Mouse (Mus musculus): ENCODE measurements around the gene Chic1. TPM values are rescaled to one million over a fixed set of nuclear protein-coding genes. Genes with fewer than 3 reads are reported as not detected.
A peak's percentile ranks its signal among the peaks of the same experiment; 100 is the strongest.

Gene Chic1
- polyA plus RNA-seq, 2 experiments = 0.23 to 0.26 TPM

GRCm38 (mm10) chrX:103325900-103326299 is 30.4 kb upstream of the Chic1 start:
- no peaks in the 10 kb centered on the region for H3K36me3 ChIP-seq (replicated peaks; ENCODE audit: control insufficient read depth, insufficient read depth, low read depth)
- ATAC-seq (ENCODE audit: insufficient read depth) = no peak
- H3K4me2 ChIP-seq (ENCODE audit: low read depth) = no peak overlapping the region
- DNase-seq (ENCODE audit: low read depth in 3 of 3, low spot score in 3 of 3) = no peak
- H3K27me3 ChIP-seq (ENCODE audit: control insufficient read depth, insufficient read depth, low read length) = peaks cover 22% of the 10 kb centered on the region
- no peaks in the 10 kb centered on the region for H3K4me1 ChIP-seq (replicated peaks; ENCODE audit: control insufficient read depth in 2 of 2, insufficient read depth in 2 of 2, low read length in 1 of 2)
- H3K9ac ChIP-seq (replicated peaks) = no peak overlapping the region
- 33% methylated on average over 3 of the region's 3 CpGs for WGBS (ENCODE audit: insufficient replicate concordance)
- H3K9me3 ChIP-seq (ENCODE audit: control insufficient read depth, low read length) = no peaks in the 10 kb centered on the region
- TF ChIP-seq CTCF (IDR thresholded peaks at IDR 0.05; ENCODE audit: low read depth) (no peak), EP300 (IDR thresholded peaks at IDR 0.05; ENCODE audit: low read depth) (no peak)
- no peak overlapping the region for H3K4me3 ChIP-seq (ENCODE audit: insufficient read depth in 1 of 2, low read depth in 2 of 2, low read length in 2 of 2)
- H3K27ac ChIP-seq = no peak overlapping the region

DNA sequence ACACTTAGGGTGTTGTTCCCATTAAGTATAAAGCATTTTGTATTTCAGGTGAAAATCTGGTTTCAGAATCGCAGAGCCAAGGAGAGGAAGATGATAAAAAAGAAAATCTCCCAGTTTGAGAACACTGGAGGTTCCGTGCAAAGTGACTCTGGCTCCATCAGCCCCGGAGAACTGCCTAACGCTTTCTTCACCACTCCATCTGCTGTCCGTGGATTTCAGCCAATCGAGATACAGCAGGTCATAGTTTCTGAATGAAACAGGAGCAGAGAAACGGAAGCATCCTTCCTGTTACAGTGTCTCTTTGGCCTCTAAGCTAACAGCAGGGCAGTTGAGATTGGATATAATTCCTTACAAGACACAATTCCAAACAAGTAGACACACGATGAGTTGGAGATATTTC is 26.9 kb upstream of the Chic1 start:
- WGBS (ENCODE audit: insufficient replicate concordance) = 53% methylated on average over 8 of the region's 8 CpGs

GRCm38 (mm10) chrX:103331125-103331858 is 25.0 kb upstream of the Chic1 start:
- no peak for TF ChIP-seq EP300 (IDR thresholded peaks at IDR 0.05; ENCODE audit: low read depth)
- no peak for TF ChIP-seq CTCF (IDR thresholded peaks at IDR 0.05; ENCODE audit: low read depth)
- H3K4me3 ChIP-seq (ENCODE audit: insufficient read depth in 1 of 2, low read depth in 2 of 2, low read length in 2 of 2) = no peak overlapping the region
- no peaks in the 10 kb centered on the region for H3K27me3 ChIP-seq (ENCODE audit: control insufficient read depth, insufficient read depth, low read length)
- DNase-seq (ENCODE audit: low read depth in 3 of 3, low spot score in 3 of 3) = no peak
- H3K27ac ChIP-seq = no peak overlapping the region
- no peak overlapping the region for H3K4me2 ChIP-seq (ENCODE audit: low read depth)
- no peaks in the 10 kb centered on the region for H3K9me3 ChIP-seq (ENCODE audit: control insufficient read depth, low read length)
- ATAC-seq (ENCODE audit: insufficient read depth) = no peak
- no peaks in the 10 kb centered on the region for H3K4me1 ChIP-seq (replicated peaks; ENCODE audit: control insufficient read depth in 2 of 2, insufficient read depth in 2 of 2, low read length in 1 of 2)
- no peaks in the 10 kb centered on the region for H3K36me3 ChIP-seq (replicated peaks; ENCODE audit: control insufficient read depth, insufficient read depth, low read depth)
- 36% methylated on average over 5 of the region's 5 CpGs for WGBS (ENCODE audit: insufficient replicate concordance)
- no peak overlapping the region for H3K9ac ChIP-seq (replicated peaks)

More for the DNA sequence above, 26.9 kb upstream of the Chic1 start:
- H3K9ac ChIP-seq (replicated peaks) = no peak overlapping the region
- H3K4me2 ChIP-seq (ENCODE audit: low read depth) = no peak overlapping the region
- DNase-seq (ENCODE audit: low read depth in 3 of 3, low spot score in 3 of 3) (no peak), ATAC-seq (ENCODE audit: insufficient read depth) (no peak)
- H3K4me3 ChIP-seq (ENCODE audit: insufficient read depth in 1 of 2, low read depth in 2 of 2, low read length in 2 of 2) = no peak overlapping the region
- H3K27ac ChIP-seq = no peak overlapping the region
- no peaks in the 10 kb centered on the region; the same call in 1 of the 2 replicates for H3K27me3 ChIP-seq (ENCODE audit: control insufficient read depth, insufficient read depth, low read length)
- no peaks in the 10 kb centered on the region for H3K4me1 ChIP-seq (replicated peaks; ENCODE audit: control insufficient read depth in 2 of 2, insufficient read depth in 2 of 2, low read length in 1 of 2)
- no peaks in the 10 kb centered on the region for H3K9me3 ChIP-seq (ENCODE audit: control insufficient read depth, low read length)
- H3K36me3 ChIP-seq (replicated peaks; ENCODE audit: control insufficient read depth, insufficient read depth, low read depth) = no peaks in the 10 kb centered on the region
- TF ChIP-seq EP300 (IDR thresholded peaks at IDR 0.05; ENCODE audit: low read depth) (no peak), CTCF (IDR thresholded peaks at IDR 0.05; ENCODE audit: low read depth) (no peak)

GRCm38 (mm10) chrX:103341369-103342113 is 14.7 kb upstream of the Chic1 start:
- no peak overlapping the region for H3K4me2 ChIP-seq (ENCODE audit: low read depth)
- H3K27ac ChIP-seq = no peak overlapping the region
- H3K36me3 ChIP-seq (replicated peaks; ENCODE audit: control insufficient read depth, insufficient read depth, low read depth) = no peaks in the 10 kb centered on the region
- ATAC-seq (ENCODE audit: insufficient read depth) (no peak), DNase-seq (ENCODE audit: low read depth in 3 of 3, low spot score in 3 of 3) (no peak)
- H3K4me1 ChIP-seq (replicated peaks; ENCODE audit: control insufficient read depth in 2 of 2, insufficient read depth in 2 of 2, low read length in 1 of 2) = no peaks in the 10 kb centered on the region
- H3K4me3 ChIP-seq (ENCODE audit: insufficient read depth in 1 of 2, low read depth in 2 of 2, low read length in 2 of 2) = no peak overlapping the region
- TF ChIP-seq EP300 (IDR thresholded peaks at IDR 0.05; ENCODE audit: low read depth) = no peak
- H3K27me3 ChIP-seq (ENCODE audit: control insufficient read depth, insufficient read depth, low read length) = no peaks in the 10 kb centered on the region
- no peak overlapping the region for H3K9ac ChIP-seq (replicated peaks)
- 66% methylated on average over 3 of the region's 3 CpGs for WGBS (ENCODE audit: insufficient replicate concordance)
- H3K9me3 ChIP-seq (ENCODE audit: control insufficient read depth, low read length) = no peaks in the 10 kb centered on the region

DNA sequence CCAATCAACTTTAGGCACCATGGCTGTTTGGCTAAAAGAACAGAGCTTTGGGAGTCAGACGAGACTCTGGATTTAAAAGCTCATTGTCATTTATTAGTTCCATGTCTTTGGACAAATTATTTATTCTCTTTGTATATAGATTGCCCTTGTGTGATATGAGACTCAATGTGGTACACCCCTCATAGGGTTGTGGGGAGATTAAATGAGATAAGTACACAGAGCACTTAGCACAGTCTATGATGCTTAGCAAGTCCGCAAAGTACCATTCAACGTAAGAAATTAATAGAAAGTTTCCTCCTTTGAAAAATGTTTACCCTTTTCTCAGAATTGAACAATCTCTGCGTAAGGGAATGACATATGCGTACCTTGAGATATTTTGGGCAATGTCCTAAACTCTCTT is 492 bp upstream of the Chic1 start:
- WGBS (ENCODE audit: insufficient replicate concordance) = 48% methylated on average over 5 of the region's 5 CpGs
- H3K4me3 ChIP-seq (ENCODE audit: insufficient read depth in 1 of 2, low read depth in 2 of 2, low read length in 2 of 2) = peak overlapping the region in 1 of 2 experiments; percentile 6; a peak in 1 of 4 replicates
- peak overlapping the region; percentile 49; the same call in 1 of the 2 replicates for H3K4me2 ChIP-seq (ENCODE audit: low read depth)
- H3K27ac ChIP-seq = no peak overlapping the region
- H3K9me3 ChIP-seq (ENCODE audit: control insufficient read depth, low read length) = no peaks in the 10 kb centered on the region
- DNase-seq (ENCODE audit: low read depth in 3 of 3, low spot score in 3 of 3) = no peak
- H3K27me3 ChIP-seq (ENCODE audit: control insufficient read depth, insufficient read depth, low read length) = peaks cover 19% of the 10 kb centered on the region
- no peak for TF ChIP-seq EP300 (IDR thresholded peaks at IDR 0.05; ENCODE audit: low read depth)
- TF ChIP-seq CTCF (IDR thresholded peaks at IDR 0.05; ENCODE audit: low read depth) = no peak
- ATAC-seq (ENCODE audit: insufficient read depth) = no peak
- no peaks in the 10 kb centered on the region for H3K4me1 ChIP-seq (replicated peaks; ENCODE audit: control insufficient read depth in 2 of 2, insufficient read depth in 2 of 2, low read length in 1 of 2)
- H3K9ac ChIP-seq (replicated peaks) = no peak overlapping the region
- no peaks in the 10 kb centered on the region for H3K36me3 ChIP-seq (replicated peaks; ENCODE audit: control insufficient read depth, insufficient read depth, low read depth)
